13 mouse cellular contexts compared by ENCODE assay signal in genomic region chr6:39346991-39347501, GRCm38 (mm10). TPM values are rescaled to one million over a fixed set of nuclear protein-coding genes. Genes with fewer than 3 reads are reported as not detected.
DNase-seq lines count a peak whose midpoint lies in the region; ATAC-seq and TF ChIP-seq lines count a peak whose summit lies in the region.
"Had no signal": no experiment of that assay in that cellular context is flagged by ENCODE, and none has a peak within 500 bp of the region (broad histone marks: within the 10 kb centered on the region; RNA-seq: fewer than 3 reads in every experiment).

No protein-coding gene starts in this region.

- WGBS in embryonic facial prominence, embryonic 11.5 days = 39% methylated on average over 15 of the region's 15 CpGs
- 11% methylated on average over 15 of the region's 15 CpGs for whole genome bisulfite sequencing in hindbrain, embryonic 16.5 days
- 5% methylated on average over 15 of the region's 15 CpGs for WGBS in neural tube, embryonic 12.5 days
- 41% methylated on average over 15 of the region's 15 CpGs for WGBS in intestine, postnatal 0 days

- no peaks in the 10 kb centered on the region for H3K4me1 ChIP-seq in embryonic facial prominence, embryonic 11.5 days (ENCODE audit: control insufficient read depth, insufficient read depth, low read length)
- peaks cover 7% of the 10 kb centered on the region for H3K4me1 ChIP-seq in hindbrain, embryonic 16.5 days (ENCODE audit: control insufficient read depth, insufficient read depth, low read depth, low read length)
- H3K4me1 ChIP-seq in neural tube, embryonic 12.5 days = peaks cover 38% of the 10 kb centered on the region
- no peaks in the 10 kb centered on the region for H3K4me1 ChIP-seq in intestine, postnatal 0 days (replicated peaks; ENCODE audit: control insufficient read depth, insufficient read depth, low read length)

- no peaks in the 10 kb centered on the region for H3K27me3 ChIP-seq in embryonic facial prominence, embryonic 11.5 days (ENCODE audit: control insufficient read depth, insufficient read depth, low read length)
- no peaks in the 10 kb centered on the region for H3K27me3 ChIP-seq in hindbrain, embryonic 16.5 days (replicated peaks; ENCODE audit: control insufficient read depth, insufficient read depth, low read length)
- no peaks in the 10 kb centered on the region for H3K27me3 ChIP-seq in neural tube, embryonic 12.5 days (replicated peaks)
- H3K27me3 ChIP-seq in intestine, postnatal 0 days (replicated peaks; ENCODE audit: control insufficient read depth, insufficient read depth, low read length) = no peaks in the 10 kb centered on the region
- H3K27me3 ChIP-seq: embryonic facial prominence, embryonic 15.5 days; kidney, embryonic 15.5 days had no signal

- no peaks in the 10 kb centered on the region; the same call in 1 of the 2 replicates for H3K36me3 ChIP-seq in embryonic facial prominence, embryonic 11.5 days (replicated peaks; ENCODE audit: control insufficient read depth, insufficient read depth, low read depth, low read length)
- H3K36me3 ChIP-seq in hindbrain, embryonic 16.5 days (ENCODE audit: control insufficient read depth, insufficient read depth, low read length) = peaks cover 17% of the 10 kb centered on the region
- H3K36me3 ChIP-seq in neural tube, embryonic 12.5 days = peaks cover 54% of the 10 kb centered on the region
- peaks cover 58% of the 10 kb centered on the region for H3K36me3 ChIP-seq in intestine, postnatal 0 days (ENCODE audit: control insufficient read depth, insufficient read depth)

- TF ChIP-seq CTCF in intestine, postnatal 0 days (IDR thresholded peaks at IDR 0.05; ENCODE audit: low read depth) = no peak

- peak; percentile 15 for DNase-seq in retina, postnatal 1 day
- DNase-seq in retina, embryonic 14.5 days (ENCODE audit: low spot score) = no peak
- DNase-seq in embryonic facial prominence, embryonic 11.5 days (ENCODE audit: low spot score) = peak; percentile 6
- no peak for DNase-seq in urinary bladder, adult 18-20 months (ENCODE audit: low spot score in 2 of 2)
- no peak for DNase-seq in heart, postnatal 4 days

- ATAC-seq in embryonic facial prominence, embryonic 11.5 days (replicated peaks; ENCODE audit: insufficient number of reproducible peaks, low FRiP score, low TSS enrichment, low read depth) = no peak
- peak; percentile 34; the same call in 1 of the 2 replicates for ATAC-seq in hindbrain, embryonic 16.5 days
- ATAC-seq in neural tube, embryonic 12.5 days (ENCODE audit: low FRiP score, low read depth) = peak; percentile 74
- ATAC-seq in intestine, postnatal 0 days = no peak

- H3K4me2 ChIP-seq in embryonic facial prominence, embryonic 11.5 days (ENCODE audit: low read depth, low read length) = no peak overlapping the region
- H3K4me2 ChIP-seq in hindbrain, embryonic 16.5 days (ENCODE audit: low read length) = no peak overlapping the region
- H3K4me2 ChIP-seq in neural tube, embryonic 12.5 days (replicated peaks) = peak overlapping the region; percentile 29; the same call in 1 of the 2 replicates
- no peak overlapping the region for H3K4me2 ChIP-seq in intestine, postnatal 0 days (replicated peaks; ENCODE audit: low read depth)
- H3K4me2 ChIP-seq: embryonic facial prominence, embryonic 15.5 days; heart, embryonic 11.5 days; kidney, embryonic 15.5 days had no signal

- H3K9ac ChIP-seq in embryonic facial prominence, embryonic 11.5 days (replicated peaks; ENCODE audit: low read length) = no peak overlapping the region
- no peak overlapping the region for H3K9ac ChIP-seq in hindbrain, embryonic 16.5 days (ENCODE audit: low read depth, low read length)
- H3K9ac ChIP-seq in neural tube, embryonic 12.5 days = no peak overlapping the region
- H3K9ac ChIP-seq in intestine, postnatal 0 days (ENCODE audit: low read depth, low read length) = no peak overlapping the region
- H3K9ac ChIP-seq: embryonic facial prominence, embryonic 15.5 days; kidney, embryonic 15.5 days had no signal

- no peak overlapping the region for H3K4me3 ChIP-seq in embryonic facial prominence, embryonic 11.5 days (ENCODE audit: low read depth, low read length)
- H3K4me3 ChIP-seq in hindbrain, embryonic 16.5 days (ENCODE audit: low read length) = no peak overlapping the region
- no peak overlapping the region for H3K4me3 ChIP-seq in neural tube, embryonic 12.5 days
- no peak overlapping the region for H3K4me3 ChIP-seq in intestine, postnatal 0 days (ENCODE audit: low read depth, low read length)
- H3K4me3 ChIP-seq: embryonic facial prominence, embryonic 15.5 days; kidney, embryonic 15.5 days had no signal

- no peaks in the 10 kb centered on the region for H3K9me3 ChIP-seq in embryonic facial prominence, embryonic 11.5 days (replicated peaks; ENCODE audit: control insufficient read depth, low read length)
- no peaks in the 10 kb centered on the region for H3K9me3 ChIP-seq in hindbrain, embryonic 16.5 days (ENCODE audit: control insufficient read depth, low read length)
- no peaks in the 10 kb centered on the region for H3K9me3 ChIP-seq in neural tube, embryonic 12.5 days
- H3K9me3 ChIP-seq in intestine, postnatal 0 days (ENCODE audit: control insufficient read depth) = no peaks in the 10 kb centered on the region
- H3K9me3 ChIP-seq: embryonic facial prominence, embryonic 15.5 days; G1E; kidney, embryonic 15.5 days had no signal

- H3K27ac ChIP-seq in embryonic facial prominence, embryonic 11.5 days (replicated peaks; ENCODE audit: low read depth, low read length) = no peak overlapping the region
- H3K27ac ChIP-seq in hindbrain, embryonic 16.5 days (ENCODE audit: low read depth, low read length) = no peak overlapping the region
- peak overlapping the region; percentile 65; the same call in 1 of the 2 replicates for H3K27ac ChIP-seq in neural tube, embryonic 12.5 days
- no peak overlapping the region for H3K27ac ChIP-seq in intestine, postnatal 0 days (ENCODE audit: low read depth, low read length)
- H3K27ac ChIP-seq: stomach, postnatal 0 days had no signal

RNA-seq across cellular contexts. Expression of gene Slc37a3, which starts 30.4 kb away (rescaled TPM):
- polyA plus RNA-seq in embryonic facial prominence, embryonic 11.5 days (2014; fragmentation: Nextera tagmentation; extraction: Ambion mirVana) = 44.2 and 47.7 TPM in 2 replicates
- 57.9 and 60.1 TPM in 2 replicates for polyA plus RNA-seq in hindbrain, embryonic 16.5 days (2015; fragmentation: Nextera tagmentation; extraction: Ambion mirVana)
- 57.1 and 63.6 TPM in 2 replicates for polyA plus RNA-seq in neural tube, embryonic 12.5 days (2016; fragmentation: Nextera tagmentation; extraction: Ambion mirVana)
- polyA plus RNA-seq in intestine, postnatal 0 days (2015; fragmentation: Nextera tagmentation; extraction: Ambion mirVana) = 36.1 TPM in 2 replicates
- 10 to 100 TPM; 27.9 to 34.3 TPM for total RNA-seq in heart, postnatal 4 days (2021)

RNA-seq across cellular contexts. Expression of gene Rab19, which starts 33.9 kb away (rescaled TPM):
- 0.78 and 1.1 TPM in 2 replicates for polyA plus RNA-seq in embryonic facial prominence, embryonic 11.5 days (2014; fragmentation: Nextera tagmentation; extraction: Ambion mirVana)
- polyA plus RNA-seq in hindbrain, embryonic 16.5 days (2015; fragmentation: Nextera tagmentation; extraction: Ambion mirVana) = 0.13 and 0.35 TPM in 2 replicates
- polyA plus RNA-seq in neural tube, embryonic 12.5 days (2016; fragmentation: Nextera tagmentation; extraction: Ambion mirVana) = 0.32 and 0.33 TPM in 2 replicates
- 14.0 and 14.7 TPM in 2 replicates for polyA plus RNA-seq in intestine, postnatal 0 days (2015; fragmentation: Nextera tagmentation; extraction: Ambion mirVana)
- under 1 TPM; 0.17 to 0.23 TPM for total RNA-seq in heart, postnatal 4 days (2021)
- polyA plus RNA-seq: G1E had no signal

Comparison
In these comparisons a context has a peak if more than half of its experiments do, and no peak if none do; other contexts are left out.
1. DNase-seq: peak in retina, postnatal 1 day (single experiment) and embryonic facial prominence, embryonic 11.5 days (single experiment); none in retina, embryonic 14.5 days (single experiment), urinary bladder, adult 18-20 months (0 of 2) and heart, postnatal 4 days (single experiment).
2. ATAC-seq: peak in hindbrain, embryonic 16.5 days (single experiment) and neural tube, embryonic 12.5 days (single experiment); none in embryonic facial prominence, embryonic 11.5 days (single experiment) and intestine, postnatal 0 days (single experiment).